Mouse (Mus musculus) ES-E14 (cell line): Measurements from ENCODE around the gene Zgrf1.

Source experiments
- CHD2 ChIP-seq: IDR thresholded peaks from 2 replicates; pipeline ENCODE4 v1.6.1; 2014; ENCODE audit warnings: mild to moderate bottlenecking, low read depth, low read length, inconsistent platforms
- HCFC1 ChIP-seq: IDR thresholded peaks from 2 replicates; pipeline ENCODE4 v1.6.1; 2012; ENCODE audit warnings: low read length, inconsistent platforms, borderline replicate concordance; ENCODE audit not compliant: insufficient read depth
- ZNF384 ChIP-seq: IDR thresholded peaks from 2 replicates; pipeline ENCODE4 v1.6.1; 2012; ENCODE audit warnings: low read depth, low read length, inconsistent platforms

DNA sequence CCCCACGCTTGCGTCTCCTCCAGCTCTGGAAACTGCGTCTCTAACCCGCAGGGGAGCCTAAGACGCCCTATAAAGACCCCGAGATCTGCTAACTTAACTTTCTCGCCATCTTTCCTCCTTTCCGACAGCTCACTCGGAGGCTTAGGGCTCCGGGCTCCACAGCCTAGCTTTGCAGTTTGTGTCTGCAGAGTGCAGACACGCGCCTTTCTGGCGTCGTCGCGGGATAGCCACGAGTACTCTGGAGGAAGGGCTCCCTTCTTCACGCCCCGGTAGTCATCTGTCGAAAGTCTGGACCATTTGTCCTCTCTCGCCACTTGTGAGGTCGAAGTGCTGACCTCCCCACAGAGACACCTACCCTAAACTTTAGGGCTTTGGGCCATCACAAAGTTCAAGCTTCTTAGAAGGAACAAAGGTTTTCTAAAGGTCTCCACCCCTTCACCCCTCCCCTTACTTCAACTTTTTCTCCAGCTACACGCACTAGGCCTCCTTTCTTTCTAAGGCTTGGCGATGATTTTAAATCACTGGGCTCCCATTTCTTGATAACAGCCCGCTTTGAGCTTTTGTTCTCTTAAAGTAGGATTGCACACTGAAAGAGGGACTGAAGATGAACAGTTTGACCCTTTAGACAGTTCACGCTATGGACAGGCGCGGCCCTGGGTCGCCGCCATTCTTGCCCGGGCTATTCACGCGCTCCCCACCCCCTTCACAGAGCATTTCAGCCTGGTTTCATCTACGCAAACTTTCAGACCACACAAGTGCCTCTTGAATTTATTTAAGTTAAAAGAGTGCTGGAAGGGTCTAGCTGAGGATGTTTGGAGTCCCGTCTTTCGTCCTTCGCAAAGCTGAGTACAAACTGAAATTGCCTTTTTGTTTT, 75.3 kb downstream of the Zgrf1 start:
- TF ChIP-seq ZNF384 = no peak
- TF ChIP-seq CHD2 = no peak
- no peak for TF ChIP-seq HCFC1
